Mouse (Mus musculus) WW6 (cell line): ENCODE data around the gene Ski.

Experiments
- DNase-seq: peaks from one replicate; pipeline ENCODE4 v3.0.0-alpha.2; 2013; ENCODE audit warnings: low read depth, low spot score

Ski gene

DNA sequence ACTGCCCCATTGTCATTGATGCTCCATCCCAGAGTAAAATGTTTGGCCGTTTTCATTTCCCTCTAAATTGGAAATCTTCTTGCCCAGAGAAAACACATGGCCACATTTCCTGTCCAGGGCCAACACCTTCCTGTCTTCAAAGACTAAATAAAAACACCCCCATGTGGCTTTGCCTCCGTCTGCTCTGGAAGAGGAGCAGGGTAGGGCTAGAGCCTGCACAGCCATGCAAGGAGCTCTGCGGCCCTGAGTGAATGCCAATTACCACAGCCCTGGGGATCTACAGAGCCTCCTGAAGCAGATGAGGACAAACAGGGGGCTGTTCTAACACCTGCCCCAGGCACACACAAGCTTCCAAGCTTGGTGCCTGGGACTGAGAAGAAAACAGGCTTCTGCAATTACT, 46.2 kb downstream of the Ski start:
- DNase-seq, result no peak

DNA sequence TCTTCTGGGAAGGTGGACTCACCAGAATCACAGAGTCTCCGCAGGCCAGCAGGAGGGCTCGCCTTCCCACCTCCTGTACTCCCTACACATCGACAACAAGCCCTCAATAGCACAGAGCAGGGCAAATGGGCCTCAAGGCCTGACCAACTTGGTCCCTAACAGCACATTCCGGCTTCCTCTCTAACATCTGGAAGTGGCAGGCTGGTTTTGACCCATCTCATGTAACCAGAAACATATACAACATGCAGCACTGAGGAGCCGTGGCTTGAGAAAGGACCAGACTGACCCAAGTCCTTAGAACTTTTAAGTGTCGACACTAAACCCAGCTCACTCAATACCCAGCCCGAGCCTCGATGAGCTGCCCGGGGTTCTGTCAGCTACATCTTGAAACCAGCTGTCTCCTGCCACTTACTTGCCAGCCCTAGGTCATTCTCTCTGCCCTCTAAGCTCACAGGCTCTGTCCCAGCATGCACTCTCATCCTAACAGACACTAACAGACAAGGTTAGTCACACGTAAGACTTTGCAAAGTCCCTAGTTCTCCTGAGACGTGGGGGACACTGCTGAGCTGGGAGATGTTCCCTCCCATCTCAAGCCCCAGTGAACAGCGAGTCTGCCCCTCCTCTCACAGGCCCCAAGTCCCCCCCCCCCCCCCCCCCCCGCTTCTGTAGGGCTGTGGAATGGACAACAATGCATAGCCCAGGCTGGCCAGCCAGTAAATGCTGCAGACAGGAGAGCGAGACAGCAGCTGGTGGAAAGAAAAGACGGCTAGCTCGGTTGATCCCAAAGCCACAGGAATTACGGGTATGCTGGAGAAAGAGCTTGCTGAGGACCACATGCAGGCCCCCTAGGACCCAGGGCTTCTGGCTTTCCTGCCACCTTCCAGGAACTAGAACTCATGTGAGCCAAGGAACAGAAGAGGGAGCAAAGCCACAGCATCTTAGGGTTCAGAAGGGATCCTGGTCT, 48.3 kb downstream of the Ski start:
- no peak for DNase-seq

DNA sequence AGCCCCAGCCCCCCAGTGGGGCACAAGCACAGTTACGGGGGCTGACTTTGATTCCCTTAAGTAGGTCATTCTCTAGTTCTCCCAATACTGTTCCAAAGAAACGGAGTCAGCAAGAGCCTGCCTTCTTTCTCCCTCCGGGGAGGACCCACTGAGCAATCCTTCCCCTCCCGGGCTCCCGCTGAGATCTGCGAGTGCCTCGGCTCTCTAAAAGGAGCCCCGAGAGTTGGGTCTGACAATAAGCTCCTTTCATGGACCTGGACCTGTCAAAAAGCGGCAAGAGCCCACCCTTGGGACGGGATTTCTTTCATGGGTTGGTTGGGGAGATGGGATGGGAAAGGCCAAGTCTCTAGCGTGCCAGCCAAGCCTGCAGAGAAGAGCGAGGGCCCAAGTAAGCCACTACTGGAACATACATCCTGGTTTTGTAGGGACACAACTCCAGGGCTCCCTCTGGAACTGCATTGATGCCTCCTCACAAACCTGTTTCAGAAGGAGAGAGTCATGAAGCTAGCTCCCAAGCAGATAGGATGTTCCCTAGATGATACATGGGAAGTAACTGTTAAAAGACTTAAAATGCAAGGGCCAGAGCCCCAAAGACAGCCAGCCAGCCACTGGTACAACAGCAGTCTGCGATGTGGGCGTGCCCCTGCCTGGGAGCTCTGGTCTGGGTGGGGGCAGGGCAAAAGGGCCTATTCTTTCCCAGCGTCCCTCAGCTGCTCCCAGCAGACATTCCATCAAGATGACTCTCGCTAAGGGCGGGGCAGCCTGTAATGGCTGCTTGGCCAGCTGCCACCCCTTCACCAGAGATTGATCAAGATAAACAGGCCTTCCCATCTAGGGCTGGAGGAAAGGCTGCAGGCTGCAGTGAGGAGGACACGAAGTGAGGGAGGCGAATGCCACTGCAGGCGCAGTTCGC, 49.2 kb downstream of the Ski start:
- DNase-seq, result peak; percentile 76

DNA sequence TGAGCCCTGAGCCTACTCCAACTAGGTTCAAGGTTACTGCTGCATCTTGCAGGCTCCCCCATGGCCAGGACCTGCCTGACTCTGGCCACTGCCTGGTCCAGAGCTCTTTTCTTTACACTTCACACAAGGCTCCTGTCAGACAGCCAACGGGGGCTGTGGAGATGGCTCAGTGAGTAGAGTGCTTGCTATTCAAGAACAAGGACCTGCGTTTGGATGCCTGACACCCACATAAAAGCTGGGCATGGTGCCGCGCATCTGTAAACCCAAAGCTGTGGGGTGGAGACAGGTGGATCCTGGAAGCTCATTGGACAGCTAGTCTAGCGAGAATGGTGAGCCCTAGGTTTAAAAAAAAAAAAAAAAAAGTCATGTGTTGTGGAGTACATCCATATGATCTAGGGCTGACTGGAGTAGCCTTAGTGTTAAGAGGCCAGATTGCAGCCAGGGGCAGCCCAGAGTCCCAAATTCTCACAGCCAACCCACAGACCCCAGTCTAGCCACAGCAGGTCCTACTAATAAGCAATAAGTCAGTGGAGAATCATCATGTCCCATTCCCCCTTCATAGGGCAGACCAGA, 50.3 kb downstream of the Ski start:
- no peak for DNase-seq

DNA sequence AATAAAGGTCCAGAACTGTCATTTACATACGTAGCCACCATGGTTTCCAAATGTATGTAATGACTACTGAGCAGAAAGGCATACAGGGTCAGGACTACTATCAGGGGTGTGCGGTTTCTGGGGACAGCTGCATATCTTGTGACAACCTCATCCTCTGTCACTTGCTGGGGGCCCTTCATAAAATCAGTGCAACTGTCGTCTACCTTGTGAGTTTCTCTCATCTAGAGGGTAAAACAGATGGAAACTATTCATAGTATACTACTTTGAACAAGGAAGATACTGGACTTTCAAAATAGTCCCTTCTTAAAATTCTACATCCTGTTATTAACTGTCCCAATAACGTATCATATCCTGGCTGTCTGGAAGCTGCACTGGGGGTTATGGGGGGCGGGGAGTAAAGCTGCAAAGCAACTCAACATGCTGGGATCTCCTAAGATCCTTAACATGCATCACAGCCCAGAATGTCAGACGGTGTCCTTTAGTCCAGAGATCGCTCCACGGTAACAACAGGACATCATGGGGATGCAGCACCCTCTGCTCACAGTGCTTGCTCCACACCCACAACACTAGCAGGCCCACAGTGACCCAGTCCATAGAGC, 51.7 kb downstream of the Ski start:
- no peak for DNase-seq

DNA sequence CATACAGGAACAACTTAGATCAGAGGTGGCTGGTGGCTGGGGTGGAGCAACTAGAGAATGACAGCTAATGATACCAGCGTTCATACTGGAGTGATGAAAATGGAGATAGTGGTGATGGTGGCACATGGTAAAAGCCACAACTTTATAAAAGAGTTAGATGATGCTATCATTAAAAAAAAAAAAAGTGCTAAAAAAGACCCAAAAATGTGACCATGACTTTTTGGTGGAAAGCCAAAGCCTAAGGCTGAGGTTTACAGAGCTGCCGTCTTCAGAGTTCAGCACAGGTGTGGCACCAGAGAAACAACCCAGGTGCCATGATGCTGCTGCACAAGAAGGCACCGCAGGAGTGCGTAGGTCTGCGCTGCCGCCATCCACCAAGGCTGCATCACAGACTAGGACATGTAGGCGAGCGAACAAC, 53.5 kb downstream of the Ski start:
- no peak for DNase-seq

DNA sequence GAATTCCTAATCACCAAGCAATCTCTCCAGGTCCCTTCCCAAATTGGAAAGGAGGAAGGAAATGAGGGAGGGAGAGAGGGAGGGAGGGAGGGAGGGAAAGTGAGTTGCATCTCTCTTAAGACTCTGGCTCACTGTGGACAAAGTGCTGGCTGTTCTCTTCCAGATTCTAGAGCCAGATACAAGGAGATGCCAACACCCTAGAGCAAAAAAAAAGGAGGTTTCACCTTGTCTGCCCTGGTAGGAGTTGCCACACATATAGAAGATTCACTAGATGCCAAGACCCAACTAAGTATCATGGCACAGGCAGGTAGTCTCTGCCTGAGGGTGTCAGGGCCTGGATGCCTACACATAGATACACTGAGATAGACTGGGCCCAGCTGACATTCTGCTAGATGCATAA, 56.5 kb downstream of the Ski start:
- no peak for DNase-seq

DNA sequence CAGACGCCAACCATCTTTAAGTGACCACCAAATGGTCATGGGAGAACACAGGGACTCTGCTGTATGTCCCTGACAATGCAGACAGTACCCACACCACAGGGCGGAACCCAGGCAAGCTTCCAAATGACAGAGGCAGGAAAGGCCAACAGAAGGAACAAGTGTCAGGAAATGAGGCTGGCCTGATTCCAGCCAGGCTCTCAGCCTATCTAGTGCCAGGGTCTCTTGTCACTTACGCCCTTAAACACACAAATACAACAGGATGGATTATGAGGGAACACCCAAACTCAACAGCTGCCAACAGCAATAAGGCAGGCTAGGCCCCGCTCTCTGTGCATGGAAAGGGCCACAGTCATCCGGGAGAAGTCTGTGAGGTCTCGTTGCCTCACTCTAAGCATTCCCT, 57.8 kb downstream of the Ski start:
- DNase-seq, result no peak

DNA sequence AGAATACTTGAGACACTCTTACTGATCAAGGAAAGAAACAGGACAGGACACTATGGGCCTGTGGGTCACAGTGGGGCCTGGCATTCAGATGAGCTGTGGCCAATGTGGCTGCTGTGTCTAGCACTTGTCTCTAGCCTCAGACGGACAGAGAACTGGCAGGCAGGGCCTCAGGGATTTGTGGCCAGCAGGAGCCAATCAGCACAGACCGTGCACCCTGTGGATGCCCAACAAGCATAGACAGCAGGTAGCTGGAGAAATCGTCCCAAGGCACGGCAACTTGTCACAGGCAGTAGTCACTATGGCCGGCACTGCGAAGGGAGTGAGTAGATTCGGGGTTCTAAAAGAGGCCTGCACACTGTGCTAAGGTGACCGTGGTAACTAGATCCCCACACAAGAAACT, 58.7 kb downstream of the Ski start:
- no peak for DNase-seq

DNA sequence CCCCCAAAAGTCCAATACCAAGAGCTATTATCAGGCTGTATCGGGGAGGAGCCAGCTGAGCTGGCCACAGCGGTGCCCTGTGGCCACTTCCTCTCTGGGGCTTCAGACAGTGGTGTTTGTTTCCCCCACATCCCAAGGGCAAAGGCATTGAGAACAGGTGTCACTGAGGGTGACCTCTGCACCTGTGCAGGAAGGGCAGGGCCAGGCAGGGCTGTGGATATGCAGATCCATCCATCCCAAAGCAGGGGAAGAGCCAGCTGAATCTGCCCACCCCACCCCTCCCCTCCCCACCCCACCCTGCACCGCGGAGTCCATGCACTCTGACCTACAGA, 59.1 kb downstream of the Ski start:
- no peak for DNase-seq

DNA sequence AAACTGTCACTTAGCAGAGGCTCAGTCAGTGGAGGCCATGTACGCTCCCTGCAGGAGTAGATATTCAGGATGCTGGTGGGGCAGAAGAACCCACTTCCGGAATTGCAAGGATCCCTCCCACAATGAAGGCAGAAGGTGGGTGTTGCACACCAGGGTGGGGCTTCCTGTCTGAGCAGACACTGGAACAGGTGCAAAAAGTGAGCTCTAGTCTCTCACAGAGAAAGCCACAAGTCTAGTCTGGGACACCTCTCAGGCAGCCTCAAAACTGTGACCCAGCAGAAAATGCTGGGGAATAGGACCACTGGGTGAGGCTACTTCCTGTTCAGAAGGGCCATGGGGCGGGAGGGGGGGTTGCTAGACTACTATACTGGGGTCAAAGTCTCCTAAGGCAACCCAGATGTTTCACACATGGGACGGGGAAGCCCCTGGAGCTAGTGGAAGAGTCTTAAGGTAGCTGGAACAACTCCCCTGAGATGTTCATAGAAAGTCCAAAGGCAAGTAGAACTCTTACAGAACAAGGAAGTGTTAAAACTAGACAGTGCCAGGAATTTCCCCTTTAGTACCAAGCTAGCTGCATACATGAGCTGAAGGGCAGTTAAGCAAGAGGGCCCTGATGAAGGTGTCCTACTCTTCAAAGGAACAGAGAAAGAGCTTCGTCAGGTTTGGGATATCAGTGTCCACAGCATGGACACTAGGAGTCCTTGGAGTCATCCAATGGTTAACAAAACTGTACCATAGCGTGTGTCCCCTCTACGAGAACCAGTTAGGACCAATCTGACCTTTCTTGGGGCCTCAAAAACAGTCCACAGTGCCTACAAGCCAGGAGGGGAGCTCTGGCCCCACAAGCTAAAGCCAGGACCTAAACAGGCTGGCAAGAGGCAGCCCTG, 59.7 kb downstream of the Ski start:
- no peak for DNase-seq

DNA sequence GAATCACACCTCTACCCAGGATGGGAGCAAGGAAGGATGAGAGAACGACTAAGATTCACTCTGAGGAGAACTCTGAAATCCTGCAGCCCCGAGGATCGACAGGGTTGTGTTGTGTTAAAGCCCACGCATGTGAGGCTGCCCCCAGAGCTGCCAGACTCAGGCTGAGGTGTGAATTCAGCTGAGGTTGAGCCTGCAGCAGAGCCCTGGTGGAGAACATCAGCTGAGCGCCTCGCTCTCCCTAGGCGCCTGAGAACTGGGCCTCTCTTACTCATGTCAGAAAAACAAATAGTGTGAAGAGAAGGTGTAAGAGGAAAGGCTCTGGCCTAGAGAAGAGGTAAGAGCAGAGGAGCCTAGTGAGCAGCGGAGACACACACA, 63.9 kb downstream of the Ski start:
- DNase-seq, result no peak

DNA sequence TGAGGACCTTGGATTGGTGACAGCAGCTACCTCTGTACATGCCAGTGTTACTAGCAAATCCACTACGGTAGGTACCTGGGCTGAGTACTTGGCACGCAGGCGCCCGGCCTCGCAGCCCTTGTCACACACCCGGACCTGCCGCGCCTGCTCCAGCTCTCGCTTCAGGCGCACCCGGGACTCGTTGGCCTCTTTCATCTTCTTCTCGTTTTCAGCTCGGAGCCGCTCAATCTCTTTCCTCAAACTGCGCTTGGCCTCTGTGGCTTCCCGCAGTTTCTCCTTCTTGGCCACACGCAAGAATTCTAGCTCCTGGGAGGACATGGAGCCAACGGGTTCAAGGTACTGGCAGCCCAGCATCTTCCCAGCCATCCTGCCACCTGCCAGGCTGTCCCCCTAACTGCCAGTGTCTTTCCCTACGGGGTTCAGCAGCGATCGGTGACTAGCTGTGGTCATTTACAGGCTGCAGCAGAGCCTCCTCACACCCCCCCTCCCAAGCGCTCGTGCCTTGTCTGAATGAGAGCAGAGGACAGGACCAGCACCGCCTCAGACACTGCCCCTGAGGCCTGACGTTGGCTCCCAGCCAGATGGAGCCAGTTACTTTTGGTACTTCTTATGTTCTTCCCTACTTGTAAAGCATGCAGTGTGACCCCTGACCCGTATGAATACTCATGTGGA, 64.4 kb downstream of the Ski start:
- no peak for DNase-seq

DNA sequence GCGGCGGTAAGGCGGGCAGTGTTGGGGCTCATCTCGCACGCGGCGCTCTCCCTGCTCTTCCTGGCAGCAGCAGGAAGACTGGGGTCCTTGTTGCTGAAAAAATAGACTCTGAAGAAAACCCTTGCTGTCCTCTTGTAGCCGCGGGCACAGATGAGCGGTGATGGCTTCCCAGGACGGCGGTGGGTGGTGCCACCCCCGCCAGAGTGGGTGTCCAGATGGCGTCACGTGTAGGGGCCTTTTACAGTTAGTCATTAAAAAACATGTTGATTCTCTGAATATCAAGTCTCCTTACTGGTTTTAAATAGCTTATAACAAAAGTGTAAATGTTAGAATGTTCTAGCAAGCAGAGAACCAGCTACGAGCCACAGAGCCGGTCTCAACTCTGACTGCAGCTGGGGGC, 65.7 kb downstream of the Ski start:
- no peak for DNase-seq

DNA sequence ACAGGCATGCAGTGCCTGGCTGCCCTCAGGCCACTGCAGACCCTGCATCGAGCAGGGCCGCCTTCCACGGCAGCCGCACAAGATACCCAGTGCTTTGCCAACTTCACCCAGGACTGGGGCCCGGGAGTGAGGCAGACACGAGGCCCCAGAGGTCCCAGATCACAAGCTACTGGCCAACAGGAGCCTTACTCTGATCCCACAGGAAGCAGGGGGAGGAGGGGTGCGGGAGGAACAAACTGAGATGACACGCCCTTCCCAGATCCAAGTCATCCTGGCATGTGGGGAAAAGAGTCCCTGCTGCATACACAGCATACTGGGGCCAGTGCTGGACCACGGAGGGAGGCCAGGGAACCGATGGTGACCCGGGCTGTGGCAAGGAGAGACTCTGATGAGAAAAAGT, 67.4 kb downstream of the Ski start:
- no peak for DNase-seq

DNA sequence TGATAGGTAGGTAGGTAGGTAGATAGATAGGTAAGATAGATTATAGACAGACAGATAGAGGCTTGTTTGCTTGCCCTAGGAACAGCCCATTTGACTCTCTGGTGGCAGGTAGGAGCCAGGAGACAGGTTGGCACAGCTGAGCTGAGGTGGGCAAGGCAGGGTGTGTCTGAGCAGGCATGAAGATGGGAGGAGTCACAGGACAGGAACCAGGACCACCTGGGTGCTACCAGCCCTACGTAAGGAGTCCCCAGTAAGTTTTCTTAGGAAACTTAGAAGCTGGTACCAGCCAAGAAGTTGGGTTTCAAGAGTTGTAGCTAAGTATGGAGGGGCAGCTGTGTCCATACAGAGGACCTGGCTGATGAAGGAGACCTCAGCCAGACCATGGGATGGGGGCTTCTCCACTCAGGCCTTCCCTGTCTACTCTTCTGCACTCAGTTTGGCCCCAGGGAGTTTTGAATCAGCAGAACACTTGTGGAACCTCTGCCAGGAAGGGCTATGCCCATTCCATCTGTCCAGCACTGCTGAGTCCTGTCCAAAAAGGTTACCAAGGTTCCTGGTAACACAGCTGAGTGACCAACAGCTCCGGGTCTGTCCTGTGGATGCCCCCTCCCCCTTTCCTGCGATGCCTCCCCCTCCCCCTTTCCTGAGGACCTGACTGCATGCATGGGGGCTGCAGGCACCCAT, 68.9 kb downstream of the Ski start:
- no peak for DNase-seq

DNA sequence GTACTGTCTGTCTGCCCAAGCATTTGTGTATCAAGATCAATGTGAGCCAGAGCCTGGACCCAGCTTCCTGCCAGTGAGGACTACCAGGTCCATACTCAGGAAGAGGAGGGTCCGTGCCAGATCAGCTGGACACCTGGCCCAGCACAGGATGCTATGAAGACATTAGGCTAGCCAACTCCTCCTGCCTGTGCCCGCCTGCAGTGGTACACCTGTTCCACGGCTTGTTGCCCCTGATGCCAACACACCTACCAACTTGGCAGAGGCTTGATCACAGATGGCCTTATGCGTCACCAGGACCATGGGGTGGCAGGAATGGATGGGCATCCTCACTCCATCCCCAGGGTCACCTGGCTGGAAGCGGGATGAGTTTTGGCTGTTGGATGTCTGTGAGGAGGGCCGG, 69.9 kb downstream of the Ski start:
- no peak for DNase-seq

DNA sequence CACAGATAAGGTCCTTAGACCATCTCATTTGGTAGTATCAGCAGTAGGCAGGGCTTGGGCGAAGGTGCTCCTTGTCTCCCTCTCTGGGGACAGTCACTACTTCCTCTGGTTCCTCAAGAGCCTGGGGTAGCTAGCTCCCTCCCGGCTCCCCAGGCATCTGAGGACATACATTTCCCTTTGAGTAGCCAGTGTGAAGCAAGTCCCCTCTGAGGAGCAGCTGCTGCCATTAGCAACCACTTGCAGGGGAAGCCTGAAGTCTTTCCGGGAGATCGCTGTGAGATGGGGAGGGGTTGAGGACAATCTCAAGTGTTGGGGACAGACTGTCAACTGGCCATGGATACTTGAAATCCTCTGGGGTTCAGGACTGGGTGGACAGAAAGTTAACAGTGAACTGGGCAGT, 70.5 kb downstream of the Ski start:
- no peak for DNase-seq

DNA sequence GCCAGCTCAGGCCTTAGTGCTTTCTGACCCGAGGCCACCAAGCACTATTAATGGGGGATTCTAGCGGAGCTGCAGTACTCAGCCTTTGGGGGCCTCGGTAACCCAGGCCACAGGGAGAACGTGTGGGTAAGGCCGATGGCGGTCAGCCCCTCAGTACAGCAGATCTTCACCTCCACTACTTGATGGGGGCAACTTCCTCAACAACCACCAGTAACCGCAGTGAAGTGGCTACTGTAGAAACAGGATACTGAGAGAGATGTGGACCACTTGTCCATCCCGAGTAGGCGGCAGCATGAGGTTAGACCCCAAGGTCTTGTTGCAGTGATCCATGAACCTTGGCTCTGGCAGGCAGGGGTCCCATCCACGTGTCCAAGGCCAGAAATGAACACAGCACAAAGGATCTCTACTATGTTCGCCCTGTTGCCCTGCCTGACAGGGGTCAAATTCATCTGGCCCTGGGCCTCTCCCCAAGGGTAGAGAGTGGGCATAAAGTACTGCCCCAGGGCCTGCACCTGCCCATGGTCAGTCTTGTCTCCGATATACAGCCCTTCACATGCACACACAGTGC, 71.1 kb downstream of the Ski start:
- no peak for DNase-seq
